Mouse (Mus musculus) stomach, embryonic 14.5 days (tissue): Measurements from ENCODE around the gene Hrh1. TPM values are rescaled to one million over a fixed set of nuclear protein-coding genes. Genes with fewer than 3 reads are reported as not detected.
"Not testable (repeated sequence)": the region's sequence is repeated elsewhere in the genome, so short reads cannot be mapped to it uniquely, and the experiment has no call there.

Experiments
- ATAC-seq: fragments of 200-750 bp; cut with Nextera tagmentation; 2 replicates; pipeline ENCODE4 v1.8.0; 2017; ENCODE audit warnings: low read depth, moderate TSS enrichment; ENCODE audit not compliant: insufficient number of reproducible peaks, insufficient read depth, low FRiP score
- H3K27ac ChIP-seq: fragments of 300-500 bp; sonication (generic); 2 replicates; pipeline ENCODE4 v1.5.1; 2014; ENCODE audit warnings: mild to moderate bottlenecking, low read length, moderate library complexity, mixed read lengths
- H3K27me3 ChIP-seq: fragments of 300-500 bp; sonication (generic); 2 replicates; pipeline ENCODE4 v1.6.1; 2014; ENCODE audit warnings: low read length, control low read depth, mixed read lengths; ENCODE audit not compliant: control insufficient read depth, insufficient read depth
- H3K36me3 ChIP-seq: fragments of 300-500 bp; sonication (generic); 2 replicates; pipeline ENCODE4 v1.6.1; 2014; ENCODE audit warnings: mild to moderate bottlenecking, control low read depth, low read length, moderate library complexity, mixed read lengths; ENCODE audit not compliant: control insufficient read depth, insufficient read depth
- H3K4me1 ChIP-seq: fragments of 300-500 bp; sonication (generic); 2 replicates; pipeline ENCODE4 v1.6.1; 2014; ENCODE audit warnings: low read length, control low read depth, mixed read lengths; ENCODE audit not compliant: control insufficient read depth, insufficient read depth
- H3K4me2 ChIP-seq: fragments of 300-500 bp; sonication (generic); replicated peaks from 2 replicates; pipeline ENCODE4 v1.6.1; 2014; ENCODE audit warnings: low read depth, low read length, control low read depth
- H3K4me3 ChIP-seq: fragments of 300-500 bp; sonication (generic); 2 replicates; pipeline ENCODE4 v1.5.1; 2014; ENCODE audit warnings: low read depth, low read length, control low read depth
- H3K9ac ChIP-seq: fragments of 300-500 bp; sonication (generic); replicated peaks from 2 replicates; pipeline ENCODE4 v1.6.1; 2014; ENCODE audit warnings: low read depth, mild to moderate bottlenecking, control low read depth, low read length, moderate library complexity, mixed read lengths
- H3K9me3 ChIP-seq: fragments of 300-500 bp; sonication (generic); 2 replicates; pipeline ENCODE4 v1.6.1; 2016; ENCODE audit warnings: low read depth, low read length, control low read depth; ENCODE audit not compliant: control insufficient read depth
- WGBS: fragments of 180-500 bp; shearing (Covaris S2); extraction: QIAGEN DNeasy Blood & Tissue Kit; methylation state at CpG from one replicate; pipeline ENCODE4 v1.1.7; 2014; 5-methylcytosine and 5-hydroxymethylcytosine counted together
- polyA plus RNA-seq: library from polyadenylated mRNA; unstranded; fragments of >200 nt; fragmentation: Nextera tagmentation; extraction: Ambion mirVana; gene quantifications from 2 replicates; pipeline ENCODE4 v1.2.1, GENCODE M21; 2014

The Hrh1 gene
- polyA plus RNA-seq, 1 experiment from 2014 or later = not detected

GRCm38 (mm10) chr6:114479644-114480410 lies 82.1 kb downstream of the Hrh1 start:
- ATAC-seq = no peak
- 91% methylated on average over 16 of the region's 16 CpGs for WGBS
- H3K27ac ChIP-seq = no peak overlapping the region

GRCm38 (mm10) chr6:114489371-114489770 lies 91.6 kb downstream of the Hrh1 start:
- Histone ChIP-seq H3K36me3 (no peaks in the 10 kb centered on the region), H3K9me3 (no peaks in the 10 kb centered on the region), H3K9ac (no peak overlapping the region), H3K27ac (no peak overlapping the region), H3K4me2 (no peak overlapping the region), H3K4me3 (no peak overlapping the region), H3K27me3 (no peaks in the 10 kb centered on the region), H3K4me1 (no peaks in the 10 kb centered on the region)
- no peak for ATAC-seq
- 76% methylated on average over 3 of the region's 3 CpGs for WGBS

More at GRCm38 (mm10) chr6:114479644-114480410, 82.1 kb downstream of the Hrh1 start:
- H3K27me3 ChIP-seq = no peaks in the 10 kb centered on the region
- H3K36me3 ChIP-seq = no peaks in the 10 kb centered on the region
- no peaks in the 10 kb centered on the region for H3K4me1 ChIP-seq
- H3K9ac ChIP-seq = no peak overlapping the region
- H3K4me2 ChIP-seq = no peak overlapping the region
- H3K4me3 ChIP-seq = no peak overlapping the region
- no peaks in the 10 kb centered on the region for H3K9me3 ChIP-seq

- not testable (repeated sequence) for H3K9me3 ChIP-seq, H3K27me3 ChIP-seq, ATAC-seq, H3K4me3 ChIP-seq, H3K9ac ChIP-seq, H3K27ac ChIP-seq, H3K36me3 ChIP-seq, H3K4me2 ChIP-seq, H3K4me1 ChIP-seq
- WGBS = 60% methylated on average over 10 of the region's 10 CpGs
These were observed 94.9 kb downstream of the Hrh1 start for GRCm38 (mm10) chr6:114492588-114492987.

- H3K4me1 ChIP-seq, H3K36me3 ChIP-seq, H3K9ac ChIP-seq, H3K4me3 ChIP-seq, H3K27ac ChIP-seq, H3K9me3 ChIP-seq, H3K27me3 ChIP-seq, H3K4me2 ChIP-seq, ATAC-seq: not testable (repeated sequence)
- WGBS = 23% methylated on average over 10 of the region's 12 CpGs
These were observed 97.3 kb downstream of the Hrh1 start for GRCm38 (mm10) chr6:114494987-114495386.

- ATAC-seq, H3K4me3 ChIP-seq, H3K4me2 ChIP-seq, H3K4me1 ChIP-seq, H3K27ac ChIP-seq, H3K9me3 ChIP-seq, H3K27me3 ChIP-seq, H3K36me3 ChIP-seq, H3K9ac ChIP-seq: not testable (repeated sequence)
- WGBS = 17% methylated on average over 16 of the region's 17 CpGs
These were observed 116.3 kb downstream of the Hrh1 start for GRCm38 (mm10) chr6:114514038-114514437.

GRCm38 (mm10) chr6:114528709-114529108 lies 131.0 kb downstream of the Hrh1 start:
- not testable (repeated sequence) for H3K9me3 ChIP-seq

More at GRCm38 (mm10) chr6:114528709-114529108, 131.0 kb downstream of the Hrh1 start:
- ATAC-seq, H3K27me3 ChIP-seq, H3K4me2 ChIP-seq, H3K36me3 ChIP-seq, H3K4me3 ChIP-seq, H3K27ac ChIP-seq, H3K4me1 ChIP-seq, H3K9ac ChIP-seq: not testable (repeated sequence)
- no CpG with 5 or more reads among the region's 12 CpGs for WGBS

Other genes starting within 250 kb of the Hrh1 start
- gene Slc6a1, start 115.3 kb upstream of the Hrh1 start, polyA plus RNA-seq = not detected in 2 replicates
- 23.2 and 24.1 TPM in 2 replicates for gene Atg7, start 245.2 kb downstream of the Hrh1 start, polyA plus RNA-seq